Mouse (Mus musculus): ENCODE results near the gene Hadhb. TPM values are rescaled to one million over a fixed set of nuclear protein-coding genes. Genes with fewer than 3 reads are reported as not detected.
A peak's percentile ranks its signal among the peaks of the same experiment; 100 is the strongest.

Gene Hadhb
- polyA plus RNA-seq, 1 experiment from 2014 or later, result 447 TPM

DNA sequence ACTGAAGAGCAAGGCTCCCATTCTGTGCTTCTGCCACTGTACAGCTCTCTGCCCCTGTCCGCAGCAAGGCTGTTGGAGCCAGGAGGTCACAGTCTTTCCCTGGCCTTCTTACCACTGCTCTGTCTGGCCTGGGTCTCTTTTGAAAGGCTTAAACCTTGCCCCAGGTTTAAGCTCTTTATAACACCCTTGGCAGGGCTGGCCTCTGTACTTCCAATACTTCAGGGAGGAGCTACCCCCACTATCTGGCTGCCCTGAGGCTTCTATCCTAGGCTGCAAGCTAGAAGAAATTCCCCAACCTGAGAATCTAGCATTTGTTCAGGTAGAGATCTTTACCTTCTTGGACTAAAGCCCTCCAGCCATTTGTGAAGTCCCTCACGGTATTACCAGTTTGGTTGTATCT lies 45.1 kb upstream of the Hadhb start:
- no peak overlapping the region for H3K4me2 ChIP-seq (ENCODE audit: low read depth, low read length)
- no peak for DNase-seq
- no peak overlapping the region for H3K9ac ChIP-seq (replicated peaks)
- H3K4me3 ChIP-seq (ENCODE audit: low read depth, low read length), result no peak overlapping the region
- no peaks in the 10 kb centered on the region for H3K36me3 ChIP-seq (replicated peaks; ENCODE audit: insufficient read depth, low read length)
- WGBS (ENCODE audit: insufficient replicate concordance), result 57% methylated on average over 2 of the region's 2 CpGs
- H3K4me1 ChIP-seq (ENCODE audit: insufficient read depth), result peaks cover 32% of the 10 kb centered on the region
- TF ChIP-seq EP300 (IDR thresholded peaks at IDR 0.05; ENCODE audit: low read depth) (no peak), CTCF (IDR thresholded peaks at IDR 0.05; ENCODE audit: low read depth) (no peak)
- peaks cover 57% of the 10 kb centered on the region for H3K27me3 ChIP-seq (ENCODE audit: insufficient read depth, low read length)
- no peak for ATAC-seq
- no peak overlapping the region for H3K27ac ChIP-seq (ENCODE audit: low read depth)
- no peaks in the 10 kb centered on the region for H3K9me3 ChIP-seq (ENCODE audit: low read length)

DNA sequence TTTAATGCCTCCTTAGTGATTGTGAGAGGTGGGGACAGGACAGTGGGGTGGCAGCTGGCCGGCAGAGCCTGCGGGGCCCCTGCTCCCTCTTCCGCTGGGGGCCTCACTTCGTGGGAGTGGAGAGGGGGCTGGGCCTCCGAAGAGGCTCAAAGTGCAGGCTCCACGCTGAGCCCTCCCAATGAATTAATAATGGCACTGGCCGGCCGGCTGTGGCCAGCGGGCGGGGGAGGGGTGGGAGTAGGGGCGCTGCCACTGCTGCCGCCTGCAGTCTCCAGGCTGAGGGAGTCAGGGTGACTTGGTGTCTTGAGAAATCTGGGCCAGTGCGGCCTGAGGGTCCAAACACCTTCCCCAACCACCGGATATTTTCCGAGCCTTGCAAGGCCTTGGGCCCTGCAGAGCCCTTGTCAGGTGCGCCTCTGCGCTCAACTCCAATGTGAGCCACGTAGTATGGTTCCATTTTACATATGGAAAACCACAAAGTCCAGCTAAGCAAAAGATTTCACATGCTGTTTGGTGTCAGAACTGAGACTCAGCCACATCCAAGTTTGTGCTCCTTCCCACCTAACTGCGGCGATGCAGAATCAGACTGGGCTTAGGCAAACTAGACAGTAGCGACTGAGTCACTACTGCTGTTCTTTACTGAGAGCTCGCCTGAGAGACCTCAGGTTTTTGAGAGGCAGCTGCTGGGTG lies 44.5 kb upstream of the Hadhb start:
- H3K4me2 ChIP-seq (ENCODE audit: low read depth, low read length), result peak overlapping the region; percentile 52
- no peak overlapping the region for H3K27ac ChIP-seq (ENCODE audit: low read depth)
- no peaks in the 10 kb centered on the region for H3K9me3 ChIP-seq (ENCODE audit: low read length)
- peaks cover 54% of the 10 kb centered on the region for H3K27me3 ChIP-seq (ENCODE audit: insufficient read depth, low read length)
- DNase-seq, result no peak
- no peak overlapping the region for H3K4me3 ChIP-seq (ENCODE audit: low read depth, low read length)
- H3K36me3 ChIP-seq (replicated peaks; ENCODE audit: insufficient read depth, low read length), result no peaks in the 10 kb centered on the region
- H3K4me1 ChIP-seq (ENCODE audit: insufficient read depth), result peaks cover 27% of the 10 kb centered on the region
- WGBS (ENCODE audit: insufficient replicate concordance), result 17% methylated on average over 22 of the region's 22 CpGs
- H3K9ac ChIP-seq (replicated peaks), result no peak overlapping the region
- ATAC-seq, result no peak
- no peak for TF ChIP-seq EP300 (IDR thresholded peaks at IDR 0.05; ENCODE audit: low read depth)
- no peak for TF ChIP-seq CTCF (IDR thresholded peaks at IDR 0.05; ENCODE audit: low read depth)

GRCm38 (mm10) chr5:30111126-30111525 lies 43.9 kb upstream of the Hadhb start:
- DNase-seq (peak; percentile 72), ATAC-seq (peak; percentile 49)
- no peak overlapping the region for H3K4me3 ChIP-seq (ENCODE audit: low read depth, low read length)
- no peak for TF ChIP-seq EP300 (IDR thresholded peaks at IDR 0.05; ENCODE audit: low read depth)
- peak; percentile 56 for TF ChIP-seq CTCF (IDR thresholded peaks at IDR 0.05; ENCODE audit: low read depth)
- peaks cover 26% of the 10 kb centered on the region for H3K4me1 ChIP-seq (ENCODE audit: insufficient read depth)
- H3K4me2 ChIP-seq (ENCODE audit: low read depth, low read length), result peak overlapping the region; percentile 52
- peaks cover 53% of the 10 kb centered on the region for H3K27me3 ChIP-seq (ENCODE audit: insufficient read depth, low read length)
- no peaks in the 10 kb centered on the region for H3K9me3 ChIP-seq (ENCODE audit: low read length)
- under 1% methylated on average over 18 of the region's 18 CpGs for WGBS (ENCODE audit: insufficient replicate concordance)
- no peak overlapping the region for H3K27ac ChIP-seq (ENCODE audit: low read depth)
- H3K36me3 ChIP-seq (replicated peaks; ENCODE audit: insufficient read depth, low read length), result no peaks in the 10 kb centered on the region
- H3K9ac ChIP-seq (replicated peaks), result no peak overlapping the region

DNA sequence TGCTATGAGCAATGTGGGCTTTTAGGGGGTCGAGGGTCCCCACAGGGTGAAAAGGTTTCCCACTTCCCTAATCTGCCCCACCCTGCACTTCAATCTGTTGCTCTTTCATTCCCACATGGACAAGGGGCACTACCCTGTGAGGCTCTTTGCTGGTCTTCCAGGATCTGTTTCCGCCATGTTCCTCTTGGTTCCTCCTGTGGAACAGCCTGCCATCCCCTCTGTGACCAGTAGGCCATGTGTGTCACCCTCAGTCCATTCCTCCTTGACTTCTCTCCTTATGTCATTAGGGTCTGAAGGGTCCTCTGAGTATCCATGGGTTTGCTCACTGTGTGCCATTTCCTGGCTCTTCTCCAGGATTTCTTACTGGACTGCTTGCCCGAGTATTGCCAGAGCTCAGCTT lies 43.3 kb upstream of the Hadhb start:
- Histone ChIP-seq H3K4me2 (ENCODE audit: low read depth, low read length) (peak overlapping the region; percentile 52; the same call in 1 of the 2 replicates), H3K36me3 (replicated peaks; ENCODE audit: insufficient read depth, low read length) (no peaks in the 10 kb centered on the region), H3K9me3 (ENCODE audit: low read length) (no peaks in the 10 kb centered on the region), H3K27ac (ENCODE audit: low read depth) (no peak overlapping the region), H3K9ac (replicated peaks) (no peak overlapping the region), H3K4me3 (ENCODE audit: low read depth, low read length) (no peak overlapping the region), H3K4me1 (ENCODE audit: insufficient read depth) (peaks cover 26% of the 10 kb centered on the region), H3K27me3 (ENCODE audit: insufficient read depth, low read length) (peaks cover 46% of the 10 kb centered on the region)
- DNase-seq, result no peak
- TF ChIP-seq EP300 (IDR thresholded peaks at IDR 0.05; ENCODE audit: low read depth) (no peak), CTCF (IDR thresholded peaks at IDR 0.05; ENCODE audit: low read depth) (peak; percentile 20; the same call in 1 of the 2 replicates)
- no peak for ATAC-seq
- 56% methylated on average over 3 of the region's 3 CpGs for WGBS (ENCODE audit: insufficient replicate concordance)

DNA sequence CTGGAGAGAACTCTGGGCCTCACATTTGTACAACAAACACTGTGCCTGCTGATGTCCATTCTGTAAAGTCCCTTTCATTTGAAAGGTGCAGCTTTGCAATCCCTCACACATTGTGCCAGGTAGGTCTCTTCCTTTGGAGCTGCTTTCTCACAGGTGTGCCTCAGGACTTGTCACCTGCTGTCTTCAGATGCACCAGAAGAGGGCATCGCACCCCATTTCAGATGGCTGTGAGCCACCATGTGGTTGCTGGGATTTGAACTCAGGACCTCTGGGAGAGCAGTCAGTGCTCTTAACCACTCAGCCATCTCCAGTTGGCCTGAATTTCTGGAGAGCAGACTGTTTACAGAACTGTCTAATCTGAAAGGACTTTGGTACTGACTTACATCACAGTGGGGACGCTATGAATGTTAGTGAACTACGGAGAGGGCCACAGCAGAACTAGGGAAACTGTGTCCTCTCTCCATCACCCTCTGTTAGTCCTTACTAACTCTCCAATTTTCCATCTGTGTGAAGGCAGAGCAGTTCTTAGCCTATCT lies 42.4 kb upstream of the Hadhb start:
- 72% methylated on average over 3 of the region's 3 CpGs for WGBS (ENCODE audit: insufficient replicate concordance)

GRCm38 (mm10) chr5:30113881-30114760 lies 40.9 kb upstream of the Hadhb start:
- peak overlapping the region; percentile 38; the same call in 1 of the 2 replicates for H3K9ac ChIP-seq (replicated peaks)
- no peaks in the 10 kb centered on the region for H3K9me3 ChIP-seq (ENCODE audit: low read length)
- peaks cover 31% of the 10 kb centered on the region for H3K27me3 ChIP-seq (ENCODE audit: insufficient read depth, low read length)
- TF ChIP-seq CTCF (IDR thresholded peaks at IDR 0.05; ENCODE audit: low read depth), result peak; percentile 63
- no peak for TF ChIP-seq EP300 (IDR thresholded peaks at IDR 0.05; ENCODE audit: low read depth)
- H3K4me2 ChIP-seq (ENCODE audit: low read depth, low read length), result peak overlapping the region; percentile 81
- H3K4me1 ChIP-seq (ENCODE audit: insufficient read depth), result peaks cover 26% of the 10 kb centered on the region
- WGBS (ENCODE audit: insufficient replicate concordance), result 1% methylated on average over 77 of the region's 103 CpGs
- peak overlapping the region; percentile 44 for H3K4me3 ChIP-seq (ENCODE audit: low read depth, low read length)
- DNase-seq (peak; percentile 77), ATAC-seq (peak; percentile 42)
- peaks cover 12% of the 10 kb centered on the region for H3K36me3 ChIP-seq (replicated peaks; ENCODE audit: insufficient read depth, low read length)
- no peak overlapping the region for H3K27ac ChIP-seq (ENCODE audit: low read depth)

More for the DNA sequence above, 42.4 kb upstream of the Hadhb start:
- H3K4me2 ChIP-seq (ENCODE audit: low read depth, low read length), result no peak overlapping the region
- TF ChIP-seq CTCF (IDR thresholded peaks at IDR 0.05; ENCODE audit: low read depth), result peak; percentile 43
- no peak for TF ChIP-seq EP300 (IDR thresholded peaks at IDR 0.05; ENCODE audit: low read depth)
- peaks cover 26% of the 10 kb centered on the region for H3K4me1 ChIP-seq (ENCODE audit: insufficient read depth)
- H3K9me3 ChIP-seq (ENCODE audit: low read length), result no peaks in the 10 kb centered on the region
- ATAC-seq, result peak; percentile 68
- H3K27ac ChIP-seq (ENCODE audit: low read depth), result no peak overlapping the region
- DNase-seq, result no peak
- no peak overlapping the region for H3K4me3 ChIP-seq (ENCODE audit: low read depth, low read length)
- peaks cover 38% of the 10 kb centered on the region for H3K27me3 ChIP-seq (ENCODE audit: insufficient read depth, low read length)
- 0 out of 2 replicates have a peak, but pooled peaks cover under 1% of the 10 kb centered on the region for H3K36me3 ChIP-seq (replicated peaks; ENCODE audit: insufficient read depth, low read length)
- no peak overlapping the region for H3K9ac ChIP-seq (replicated peaks)

Measured in liver, postnatal 0 days (tissue).